Mouse (Mus musculus): ENCODE data around the gene Lrmda. TPM values are rescaled to one million over a fixed set of nuclear protein-coding genes. Genes with fewer than 3 reads are reported as not detected.
A peak's percentile ranks its signal among the peaks of the same experiment; 100 is the strongest.
"Not testable (repeated sequence)": the region's sequence is repeated elsewhere in the genome, so short reads cannot be mapped to it uniquely, and the experiment has no call there.

Lrmda gene
- polyA plus RNA-seq, 1 experiment from 2014 or later, result 0.53 TPM

DNA sequence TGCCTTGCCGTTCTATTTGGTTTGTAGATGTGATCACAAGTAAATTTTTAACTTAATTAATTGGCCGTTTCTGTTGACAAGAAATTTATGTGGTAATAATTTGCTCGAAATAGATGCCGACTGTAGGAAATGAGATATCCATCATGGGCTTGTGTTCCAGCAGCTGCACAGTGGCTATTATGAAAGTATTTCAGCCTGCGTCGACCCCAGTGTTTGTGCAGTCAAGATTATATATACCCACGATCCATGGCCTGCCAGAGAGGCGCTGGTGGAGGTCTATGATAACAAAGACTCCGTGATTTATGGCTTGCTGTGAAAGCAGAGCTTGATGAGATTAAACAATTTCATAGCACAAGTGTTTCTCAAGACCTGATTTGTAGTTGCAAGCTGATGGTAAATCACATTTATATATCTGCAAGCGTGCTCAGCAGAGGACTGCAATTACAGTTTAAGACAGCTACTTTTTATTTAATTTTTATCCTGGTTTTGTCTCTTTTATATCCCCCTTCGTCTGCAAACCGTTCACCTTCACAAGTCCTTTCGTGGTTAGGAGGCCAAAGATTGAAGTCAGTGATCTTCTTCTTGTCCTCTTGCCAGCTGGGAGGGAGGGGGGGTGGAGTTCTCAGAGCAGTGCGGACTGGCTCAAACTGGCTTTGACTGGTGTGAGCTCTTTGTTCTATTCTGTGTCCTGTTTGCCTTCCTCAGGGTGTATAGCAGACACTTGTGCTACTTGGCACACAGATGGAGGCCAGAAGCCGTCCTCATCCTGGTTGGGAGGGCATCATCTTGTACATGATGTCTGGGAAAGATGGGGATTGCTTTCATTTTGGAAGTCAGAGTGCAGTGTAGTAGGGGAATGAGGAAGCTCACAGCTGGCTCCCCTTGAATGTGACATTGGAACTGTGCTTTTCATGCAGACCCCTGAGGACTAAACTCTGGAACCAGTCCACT lies 764.0 kb downstream of the Lrmda start:
- Histone ChIP-seq H3K27me3 (ENCODE audit: control insufficient read depth, insufficient read depth, low read length) (no peaks in the 10 kb centered on the region), H3K9ac (ENCODE audit: low read depth, low read length) (peak overlapping the region; percentile 42), H3K27ac (ENCODE audit: low read depth, low read length) (peak overlapping the region; percentile 97), H3K9me3 (ENCODE audit: control insufficient read depth, low read length) (no peaks in the 10 kb centered on the region), H3K4me3 (ENCODE audit: low read length) (no peak overlapping the region), H3K36me3 (ENCODE audit: control insufficient read depth, insufficient read depth, low read length) (no peaks in the 10 kb centered on the region), H3K4me1 (ENCODE audit: control insufficient read depth, insufficient read depth, low read length) (peaks cover 20% of the 10 kb centered on the region; the same call in 1 of the 2 replicates), H3K4me2 (replicated peaks; ENCODE audit: low read depth, low read length) (no peak overlapping the region)
- 1% methylated on average over 15 of the region's 15 CpGs for WGBS
- peak; percentile 95 for ATAC-seq (ENCODE audit: low FRiP score, low TSS enrichment)

- 11% methylated on average over 4 of the region's 4 CpGs for WGBS
- Histone ChIP-seq H3K9ac (ENCODE audit: low read depth, low read length) (no peak overlapping the region), H3K27ac (ENCODE audit: low read depth, low read length) (peak overlapping the region; percentile 90; the same call in 1 of the 2 replicates), H3K4me2 (replicated peaks; ENCODE audit: low read depth, low read length) (no peak overlapping the region), H3K4me1 (ENCODE audit: control insufficient read depth, insufficient read depth, low read length) (peaks cover 15% of the 10 kb centered on the region), H3K9me3 (ENCODE audit: control insufficient read depth, low read length) (no peaks in the 10 kb centered on the region), H3K4me3 (ENCODE audit: low read length) (no peak overlapping the region), H3K36me3 (ENCODE audit: control insufficient read depth, insufficient read depth, low read length) (no peaks in the 10 kb centered on the region), H3K27me3 (ENCODE audit: control insufficient read depth, insufficient read depth, low read length) (no peaks in the 10 kb centered on the region)
- peak; percentile 74 for ATAC-seq (ENCODE audit: low FRiP score, low TSS enrichment)
Measured at GRCm38 (mm10) chr14:22800020-22800419, 780.5 kb downstream of the Lrmda start.

- Histone ChIP-seq H3K9ac (ENCODE audit: low read depth, low read length) (no peak overlapping the region), H3K4me2 (replicated peaks; ENCODE audit: low read depth, low read length) (no peak overlapping the region), H3K27me3 (ENCODE audit: control insufficient read depth, insufficient read depth, low read length) (no peaks in the 10 kb centered on the region), H3K4me3 (ENCODE audit: low read length) (no peak overlapping the region), H3K36me3 (ENCODE audit: control insufficient read depth, insufficient read depth, low read length) (no peaks in the 10 kb centered on the region), H3K27ac (ENCODE audit: low read depth, low read length) (peak overlapping the region; percentile 90), H3K4me1 (ENCODE audit: control insufficient read depth, insufficient read depth, low read length) (peaks cover 18% of the 10 kb centered on the region), H3K9me3 (ENCODE audit: control insufficient read depth, low read length) (no peaks in the 10 kb centered on the region)
- peak; percentile 93 for ATAC-seq (ENCODE audit: low FRiP score, low TSS enrichment)
- whole genome bisulfite sequencing, result 42% methylated on average over 13 of the region's 13 CpGs
Measured at GRCm38 (mm10) chr14:22800871-22801636, 781.5 kb downstream of the Lrmda start.

- H3K27me3 ChIP-seq (ENCODE audit: control insufficient read depth, insufficient read depth, low read length); H3K9ac ChIP-seq (ENCODE audit: low read depth, low read length); ATAC-seq (ENCODE audit: low FRiP score, low TSS enrichment); H3K4me2 ChIP-seq (replicated peaks; ENCODE audit: low read depth, low read length); H3K36me3 ChIP-seq (ENCODE audit: control insufficient read depth, insufficient read depth, low read length); H3K4me3 ChIP-seq (ENCODE audit: low read length); H3K9me3 ChIP-seq (ENCODE audit: control insufficient read depth, low read length): not testable (repeated sequence)
- 90% methylated on average over 4 of the region's 4 CpGs for WGBS
- Histone ChIP-seq H3K27ac (ENCODE audit: low read depth, low read length) (peak overlapping the region; percentile 90; the same call in 1 of the 2 replicates), H3K4me1 (ENCODE audit: control insufficient read depth, insufficient read depth, low read length) (peaks cover 25% of the 10 kb centered on the region)
Measured at GRCm38 (mm10) chr14:22801714-22802113, 782.2 kb downstream of the Lrmda start.

- H3K27ac ChIP-seq (ENCODE audit: low read depth, low read length), result peak overlapping the region; percentile 94
- H3K4me1 ChIP-seq (ENCODE audit: control insufficient read depth, insufficient read depth, low read length), result peaks cover 54% of the 10 kb centered on the region
- 6% methylated on average over 3 of the region's 3 CpGs for WGBS
- H3K9ac ChIP-seq (ENCODE audit: low read depth, low read length), result no peak overlapping the region
- H3K36me3 ChIP-seq (ENCODE audit: control insufficient read depth, insufficient read depth, low read length), result no peaks in the 10 kb centered on the region
- peak; percentile 61 for ATAC-seq (ENCODE audit: low FRiP score, low TSS enrichment)
- H3K27me3 ChIP-seq (ENCODE audit: control insufficient read depth, insufficient read depth, low read length), result no peaks in the 10 kb centered on the region
- H3K9me3 ChIP-seq (ENCODE audit: control insufficient read depth, low read length), result no peaks in the 10 kb centered on the region
- H3K4me3 ChIP-seq (ENCODE audit: low read length), result no peak overlapping the region
- H3K4me2 ChIP-seq (replicated peaks; ENCODE audit: low read depth, low read length), result peak overlapping the region; percentile 36; the same call in 1 of the 2 replicates
Measured at GRCm38 (mm10) chr14:22807324-22807723, 787.8 kb downstream of the Lrmda start.

- Histone ChIP-seq H3K27me3 (ENCODE audit: control insufficient read depth, insufficient read depth, low read length) (no peaks in the 10 kb centered on the region), H3K9ac (ENCODE audit: low read depth, low read length) (peak overlapping the region; percentile 14; the same call in 1 of the 2 replicates), H3K4me1 (ENCODE audit: control insufficient read depth, insufficient read depth, low read length) (peaks cover 57% of the 10 kb centered on the region), H3K4me3 (ENCODE audit: low read length) (peak overlapping the region; percentile 14; the same call in 1 of the 2 replicates), H3K9me3 (ENCODE audit: control insufficient read depth, low read length) (no peaks in the 10 kb centered on the region), H3K27ac (ENCODE audit: low read depth, low read length) (peak overlapping the region; percentile 94), H3K4me2 (replicated peaks; ENCODE audit: low read depth, low read length) (peak overlapping the region; percentile 36; the same call in 1 of the 2 replicates), H3K36me3 (ENCODE audit: control insufficient read depth, insufficient read depth, low read length) (no peaks in the 10 kb centered on the region)
- WGBS, result 2% methylated on average over 20 of the region's 20 CpGs
- ATAC-seq (ENCODE audit: low FRiP score, low TSS enrichment), result peak; percentile 92
Measured at GRCm38 (mm10) chr14:22807726-22808594, 788.4 kb downstream of the Lrmda start.

DNA sequence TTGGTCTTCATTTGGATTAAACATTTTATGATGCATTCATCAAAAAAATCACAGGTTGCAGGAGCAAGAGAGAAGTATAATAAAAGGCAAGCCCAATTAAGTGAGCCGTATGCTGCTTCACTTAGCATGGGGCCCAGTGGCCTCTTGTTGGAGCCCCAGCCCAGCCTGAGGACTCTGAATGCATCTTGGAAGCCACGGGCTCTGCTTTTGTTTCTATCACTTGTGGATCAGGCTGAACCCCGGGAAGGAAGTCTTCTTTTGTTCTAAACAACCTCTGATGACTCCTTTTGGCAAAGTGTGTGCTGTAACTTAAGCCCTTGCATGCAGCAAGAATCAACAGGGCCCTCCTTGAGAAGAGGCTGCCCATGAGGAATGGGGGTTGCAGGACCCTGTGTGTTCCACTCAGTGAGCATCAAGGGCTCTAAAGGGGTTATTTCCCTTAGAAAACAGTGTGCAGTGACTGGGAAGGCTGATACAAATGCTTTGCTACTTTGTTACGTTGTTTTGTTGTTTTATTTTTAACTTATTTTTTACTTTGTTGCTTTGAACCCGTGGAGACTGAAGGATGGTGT lies 789.2 kb downstream of the Lrmda start:
- H3K4me2 ChIP-seq (replicated peaks; ENCODE audit: low read depth, low read length), result no peak overlapping the region
- ATAC-seq (ENCODE audit: low FRiP score, low TSS enrichment), result peak; percentile 16; the same call in 1 of the 2 replicates
- H3K4me3 ChIP-seq (ENCODE audit: low read length), result no peak overlapping the region
- peak overlapping the region; percentile 94 for H3K27ac ChIP-seq (ENCODE audit: low read depth, low read length)
- WGBS, result 22% methylated on average over 5 of the region's 5 CpGs
- peaks cover 63% of the 10 kb centered on the region for H3K4me1 ChIP-seq (ENCODE audit: control insufficient read depth, insufficient read depth, low read length)
- H3K9ac ChIP-seq (ENCODE audit: low read depth, low read length), result peak overlapping the region; percentile 14; the same call in 1 of the 2 replicates
- no peaks in the 10 kb centered on the region for H3K27me3 ChIP-seq (ENCODE audit: control insufficient read depth, insufficient read depth, low read length)
- no peaks in the 10 kb centered on the region for H3K9me3 ChIP-seq (ENCODE audit: control insufficient read depth, low read length)
- H3K36me3 ChIP-seq (ENCODE audit: control insufficient read depth, insufficient read depth, low read length), result no peaks in the 10 kb centered on the region

GRCm38 (mm10) chr14:22809229-22809628 lies 789.7 kb downstream of the Lrmda start:
- Histone ChIP-seq H3K27ac (ENCODE audit: low read depth, low read length) (peak overlapping the region; percentile 94), H3K9ac (ENCODE audit: low read depth, low read length) (no peak overlapping the region), H3K4me1 (ENCODE audit: control insufficient read depth, insufficient read depth, low read length) (peaks cover 69% of the 10 kb centered on the region), H3K9me3 (ENCODE audit: control insufficient read depth, low read length) (no peaks in the 10 kb centered on the region), H3K4me2 (replicated peaks; ENCODE audit: low read depth, low read length) (no peak overlapping the region), H3K4me3 (ENCODE audit: low read length) (no peak overlapping the region), H3K27me3 (ENCODE audit: control insufficient read depth, insufficient read depth, low read length) (no peaks in the 10 kb centered on the region), H3K36me3 (ENCODE audit: control insufficient read depth, insufficient read depth, low read length) (no peaks in the 10 kb centered on the region)
- ATAC-seq (ENCODE audit: low FRiP score, low TSS enrichment), result no peak
- WGBS, result 43% methylated on average over 3 of the region's 3 CpGs

Measured in kidney, embryonic 14.5 days (tissue).